In the genomic region with DNA sequence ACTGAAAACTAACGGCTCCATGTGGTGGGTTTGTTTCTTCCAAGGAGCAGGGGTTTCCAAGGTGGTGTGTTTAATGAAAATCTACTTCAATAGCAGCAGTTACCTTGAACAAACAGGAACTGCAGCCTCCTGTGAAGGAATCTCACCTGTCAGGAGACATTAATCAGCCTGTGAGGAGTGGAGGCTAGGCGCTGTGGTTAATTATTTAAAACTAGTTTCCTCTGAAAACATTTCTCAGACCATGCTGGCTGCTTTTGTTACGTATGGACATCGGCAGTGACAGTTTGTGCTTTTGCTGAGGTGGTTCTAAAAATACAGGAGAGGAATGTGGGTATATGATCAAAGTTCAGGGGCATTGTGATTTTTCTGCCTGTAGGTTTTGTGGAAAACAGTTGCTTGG, we compare ENCODE assay signal across 23 mouse cellular contexts.
DNase-seq lines count a peak whose midpoint lies in the region; ATAC-seq and TF ChIP-seq lines count a peak whose summit lies in the region.
"Had no signal": no experiment of that assay in that cellular context is flagged by ENCODE, and none has a peak within 500 bp of the region (broad histone marks: within the 10 kb centered on the region; RNA-seq: fewer than 3 reads in every experiment).

No protein-coding gene starts in this region.

- no peak overlapping the region for H3K27ac ChIP-seq in liver, adult 2 months (replicated peaks; ENCODE audit: insufficient read depth, low read depth, low read length)
- no peak overlapping the region; the same call in 1 of the 2 replicates for H3K27ac ChIP-seq in liver, embryonic 12.5 days
- H3K27ac ChIP-seq in stomach, embryonic 16.5 days (ENCODE audit: low read length): peak overlapping the region; percentile 48; the same call in 1 of the 2 replicates
- H3K27ac ChIP-seq: heart, embryonic 10.5 days; layer of hippocampus, adult 2 months; liver, embryonic 14.5 days had no signal

- H3K4me2 ChIP-seq in liver, embryonic 12.5 days: no peak overlapping the region
- 0 out of 2 replicates have a peak overlapping the region, but pooled peaks have one; percentile 6 for H3K4me2 ChIP-seq in stomach, embryonic 16.5 days (ENCODE audit: low read depth, low read length)

- TF ChIP-seq POLR2A in liver, adult 2 months (IDR thresholded peaks at IDR 0.05; ENCODE audit: extremely low read depth, insufficient read depth, low read length): no peak

- no peaks in the 10 kb centered on the region for H3K36me3 ChIP-seq in liver, adult 2 months (ENCODE audit: control insufficient read depth, insufficient read depth, low read length)
- H3K36me3 ChIP-seq in liver, embryonic 12.5 days: no peaks in the 10 kb centered on the region
- no peaks in the 10 kb centered on the region for H3K36me3 ChIP-seq in stomach, embryonic 16.5 days (ENCODE audit: control insufficient read depth, insufficient read depth, low read length)
- H3K36me3 ChIP-seq: heart, embryonic 10.5 days had no signal

- no peak for TF ChIP-seq CTCF in liver, adult 2 months (IDR thresholded peaks at IDR 0.05; ENCODE audit: low read depth, low read length)

- no peaks in the 10 kb centered on the region for H3K79me2 ChIP-seq in liver, adult 2 months (ENCODE audit: control insufficient read depth, insufficient read depth, low read length)

- DNase-seq in liver, adult 2 months (ENCODE audit: extremely low read depth, low read depth, low spot score): peak; percentile 41
- peak; percentile 33 to 49 for DNase-seq in kidney, adult 8-10 months
- DNase-seq in kidney, postnatal 25 days: peak; percentile 21 to 50
- DNase-seq in spleen, postnatal 4 days (ENCODE audit: low spot score in 2 of 2): no peak
- no peak for DNase-seq in gastrocnemius, adult 8-10 months (ENCODE audit: low spot score in 2 of 2)
- DNase-seq: adrenal gland, postnatal 25 days; cerebellum, adult 18-20 months; cerebellum, postnatal 25 days; embryo, embryonic 11 days; layer of hippocampus, postnatal 36 days; left cerebral cortex, postnatal 4 days; midbrain, embryonic 14.5 days; right cerebral cortex, postnatal 25 days; thymus, postnatal 25 days had no signal

- no peaks in the 10 kb centered on the region for H3K27me3 ChIP-seq in liver, adult 2 months (ENCODE audit: control insufficient read depth, insufficient read depth, low read length)
- no peaks in the 10 kb centered on the region for H3K27me3 ChIP-seq in liver, embryonic 12.5 days (replicated peaks)
- no peaks in the 10 kb centered on the region for H3K27me3 ChIP-seq in stomach, embryonic 16.5 days (ENCODE audit: control insufficient read depth, insufficient read depth, low read length)
- H3K27me3 ChIP-seq: CH12.LX; megakaryocyte, embryonic 14.5 days had no signal

- H3K4me1 ChIP-seq in liver, adult 2 months (ENCODE audit: control insufficient read depth, insufficient read depth, low read length): peaks cover 19% of the 10 kb centered on the region
- H3K4me1 ChIP-seq in liver, embryonic 12.5 days: no peaks in the 10 kb centered on the region
- peaks cover 11% of the 10 kb centered on the region for H3K4me1 ChIP-seq in stomach, embryonic 16.5 days (ENCODE audit: control insufficient read depth, insufficient read depth, low read length)
- H3K4me1 ChIP-seq: megakaryocyte, embryonic 14.5 days had no signal

- no peak for ATAC-seq in liver, embryonic 12.5 days
- no peak for ATAC-seq in stomach, embryonic 16.5 days (ENCODE audit: insufficient read depth, low FRiP score)
- ATAC-seq: forebrain, embryonic 16.5 days had no signal

- WGBS in liver, adult 2 months: 36% methylated on average over 4 of the region's 4 CpGs
- 51% methylated on average over 4 of the region's 4 CpGs for WGBS in liver, embryonic 12.5 days (ENCODE audit: insufficient replicate concordance)
- 44% methylated on average over 4 of the region's 4 CpGs for WGBS in stomach, embryonic 16.5 days

- no peak overlapping the region for H3K9ac ChIP-seq in liver, adult 2 months (ENCODE audit: low read depth, low read length)
- H3K9ac ChIP-seq in liver, embryonic 12.5 days: no peak overlapping the region
- H3K9ac ChIP-seq in stomach, embryonic 16.5 days (ENCODE audit: low read length): no peak overlapping the region
- H3K9ac ChIP-seq: liver, embryonic 14.5 days had no signal

- no peaks in the 10 kb centered on the region for H3K9me3 ChIP-seq in liver, embryonic 12.5 days (replicated peaks)
- no peaks in the 10 kb centered on the region for H3K9me3 ChIP-seq in stomach, embryonic 16.5 days (replicated peaks; ENCODE audit: control insufficient read depth, low read length)
- H3K9me3 ChIP-seq: heart, embryonic 10.5 days; megakaryocyte, embryonic 14.5 days had no signal

- H3K4me3 ChIP-seq in liver, adult 2 months (ENCODE audit: insufficient read depth, low read depth, low read length): no peak overlapping the region
- H3K4me3 ChIP-seq in liver, embryonic 12.5 days: no peak overlapping the region
- no peak overlapping the region for H3K4me3 ChIP-seq in stomach, embryonic 16.5 days (replicated peaks; ENCODE audit: low read length)
- H3K4me3 ChIP-seq: heart, embryonic 10.5 days; layer of hippocampus, adult 2 months; megakaryocyte, embryonic 14.5 days; myocyte had no signal

Comparison
In these comparisons a context has a peak if more than half of its experiments do, and no peak if none do; other contexts are left out.
1. DNase-seq: peak in liver, adult 2 months (single experiment), kidney, adult 8-10 months (2 of 2) and kidney, postnatal 25 days (2 of 2); none in spleen, postnatal 4 days (0 of 2) and gastrocnemius, adult 8-10 months (0 of 2).